Mouse (Mus musculus): ENCODE measurements at regions not wholly inside any gene's neighbourhood (a gene's known extent, or its start where the extent isn't known, plus 50 kb on each side); places are given as distances from the start of the nearest gene placed in this dataset.

GRCm38 (mm10) chr9:85568877-85569276 is 180.3 kb downstream of the Ibtk start:
- TF ChIP-seq CTCF (IDR thresholded peaks at IDR 0.05; ENCODE audit: borderline replicate concordance, insufficient read depth, low read length) = no peak
- no peak for TF ChIP-seq POLR2A (IDR thresholded peaks at IDR 0.05; ENCODE audit: low read depth, low read length)

All from embryonic fibroblast, embryonic 13.5 days (primary cell).